Mouse (Mus musculus): ENCODE results near the gene Txndc15. TPM values are rescaled to one million over a fixed set of nuclear protein-coding genes. Genes with fewer than 3 reads are reported as not detected.

Txndc15 gene
- polyA plus RNA-seq, 1 experiment: 43.3 TPM

DNA sequence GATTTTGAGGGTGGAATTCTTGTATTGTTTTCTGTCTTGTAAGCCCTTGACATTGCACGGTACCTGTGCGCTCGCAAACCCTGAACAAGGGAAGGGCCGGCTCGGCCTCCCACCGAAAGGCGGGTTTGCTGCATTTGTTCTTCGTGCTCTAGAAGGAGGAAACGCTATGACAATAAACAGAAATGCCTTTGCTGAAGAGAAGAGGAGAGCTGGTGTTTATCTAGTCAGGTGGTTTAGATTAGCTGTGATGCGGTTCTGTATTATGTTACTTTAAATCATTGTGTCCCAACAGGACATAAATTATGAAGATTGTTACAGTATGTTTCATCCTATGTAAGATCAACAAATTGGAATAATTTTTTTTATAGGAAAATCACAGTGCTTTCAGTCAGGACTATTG is 47.0 kb downstream of the Txndc15 start:
- no peaks in the 10 kb centered on the region for H3K4me1 ChIP-seq (ENCODE audit: control insufficient read depth, insufficient read depth, insufficient read length, low read length)
- H3K4me3 ChIP-seq (ENCODE audit: insufficient read depth, low read depth, low read length): no peak overlapping the region
- H3K27ac ChIP-seq (replicated peaks; ENCODE audit: low read depth, low read length): no peak overlapping the region

- Histone ChIP-seq H3K27ac (replicated peaks; ENCODE audit: low read depth, low read length) (no peak overlapping the region), H3K4me1 (ENCODE audit: control insufficient read depth, insufficient read depth, insufficient read length, low read length) (no peaks in the 10 kb centered on the region), H3K4me3 (ENCODE audit: insufficient read depth, low read depth, low read length) (no peak overlapping the region)
These were observed 59.9 kb downstream of the Txndc15 start for GRCm38 (mm10) chr13:55774352-55774751.

DNA sequence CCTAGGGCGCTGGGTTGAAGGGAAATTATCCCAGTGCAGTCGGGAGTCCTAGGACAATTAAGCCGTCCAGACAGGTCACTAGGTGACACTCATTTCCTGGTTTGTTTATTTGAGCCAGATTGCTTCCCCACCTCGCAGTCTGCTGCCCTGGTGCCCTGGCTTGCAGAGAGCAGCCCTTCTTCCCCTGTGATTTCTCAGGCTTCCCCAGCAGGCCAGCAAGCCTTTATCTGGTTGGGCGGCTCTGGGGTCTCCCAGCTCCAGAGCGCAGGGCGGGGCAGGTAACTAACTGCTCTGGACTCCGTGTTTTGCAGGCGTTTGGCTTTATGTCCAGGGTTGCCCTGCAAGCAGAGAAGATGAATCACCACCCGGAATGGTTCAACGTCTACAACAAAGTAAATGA is 60.6 kb downstream of the Txndc15 start:
- no peaks in the 10 kb centered on the region for H3K4me1 ChIP-seq (ENCODE audit: control insufficient read depth, insufficient read depth, insufficient read length, low read length)
- H3K4me3 ChIP-seq (ENCODE audit: insufficient read depth, low read depth, low read length): no peak overlapping the region
- no peak overlapping the region for H3K27ac ChIP-seq (replicated peaks; ENCODE audit: low read depth, low read length)

Other genes starting within 250 kb of the Txndc15 start
- 7.6 and 8.3 TPM in 2 replicates for gene Dbn1, start 226.5 kb upstream of the Txndc15 start, polyA plus RNA-seq (2012; ENCODE audit: insufficient read depth, insufficient read length, missing spikeins)
- 8.0 and 16.1 TPM in 2 replicates for gene Pdlim7, start 201.0 kb upstream of the Txndc15 start, polyA plus RNA-seq (2012; ENCODE audit: insufficient read depth, insufficient read length, missing spikeins)
- 1.3 and 2.4 TPM in 2 replicates for gene Dok3, start 185.4 kb upstream of the Txndc15 start, polyA plus RNA-seq (2012; ENCODE audit: insufficient read depth, insufficient read length, missing spikeins)
- 16.0 and 17.6 TPM in 2 replicates for gene Ddx41, start 178.0 kb upstream of the Txndc15 start, polyA plus RNA-seq (2012; ENCODE audit: insufficient read depth, insufficient read length, missing spikeins)
- 4.4 and 9.7 TPM in 2 replicates for gene Fam193b, start 143.5 kb upstream of the Txndc15 start, polyA plus RNA-seq (2012; ENCODE audit: insufficient read depth, insufficient read length, missing spikeins)
- gene Tmed9, start 140.9 kb upstream of the Txndc15 start, polyA plus RNA-seq (2012; ENCODE audit: insufficient read depth, insufficient read length, missing spikeins): 34.0 and 61.2 TPM in 2 replicates
- gene B4galt7, start 114.8 kb upstream of the Txndc15 start, polyA plus RNA-seq (2012; ENCODE audit: insufficient read depth, insufficient read length, missing spikeins): 5.9 and 8.2 TPM in 2 replicates
- gene Caml, start 91.6 kb upstream of the Txndc15 start, polyA plus RNA-seq (2012; ENCODE audit: insufficient read depth, insufficient read length, missing spikeins): 16.6 and 19.3 TPM in 2 replicates
- 16.4 and 21.2 TPM in 2 replicates for gene Ddx46, start 79.6 kb upstream of the Txndc15 start, polyA plus RNA-seq (2012; ENCODE audit: insufficient read depth, insufficient read length, missing spikeins)
- 23.8 and 27.0 TPM in 2 replicates for gene B230219D22Rik, start 21.5 kb upstream of the Txndc15 start, polyA plus RNA-seq (2012; ENCODE audit: insufficient read depth, insufficient read length, missing spikeins)
- 80.7 and 86.3 TPM in 2 replicates for gene Pcbd2, start 12.7 kb downstream of the Txndc15 start, polyA plus RNA-seq (2012; ENCODE audit: insufficient read depth, insufficient read length, missing spikeins)
- not detected in 2 replicates for gene Catsper3, start 69.9 kb downstream of the Txndc15 start, polyA plus RNA-seq (2012; ENCODE audit: insufficient read depth, insufficient read length, missing spikeins)
- not detected in 2 replicates for gene Pitx1, start 121.5 kb downstream of the Txndc15 start, polyA plus RNA-seq (2012; ENCODE audit: insufficient read depth, insufficient read length, missing spikeins)

Measured in brown adipose tissue, adult 24 weeks (tissue).